Mouse (Mus musculus): ENCODE data around the gene Grk3. TPM values are rescaled to one million over a fixed set of nuclear protein-coding genes. Genes with fewer than 3 reads are reported as not detected.

The Grk3 gene
- total RNA-seq, 2 experiments from 2014 or later, result 4.6 to 5.0 TPM

DNA sequence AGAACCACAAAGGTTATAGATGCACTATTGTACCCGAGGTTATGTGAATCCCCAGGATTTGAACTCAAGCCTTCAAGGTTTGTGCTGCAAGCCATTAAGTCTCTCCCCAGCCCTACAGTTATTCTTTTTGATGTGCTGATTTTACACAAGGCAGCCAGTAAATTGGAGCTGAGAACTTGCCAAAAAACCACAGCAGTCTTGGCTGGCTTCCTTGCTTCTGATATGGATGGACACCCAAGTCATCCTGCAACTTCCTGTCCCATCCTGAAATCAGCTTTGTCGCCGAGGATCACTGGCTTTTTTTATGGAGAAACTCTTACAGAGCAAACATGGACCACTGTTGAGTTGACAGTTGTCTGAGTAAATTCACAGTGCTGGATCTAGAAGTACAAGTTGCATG lies 14.5 kb upstream of the Grk3 start:
- intact Hi-C loops (cut with DNase I), result no loop called here
- Histone ChIP-seq H3K27ac (no peak overlapping the region), H3K4me3 (no peak overlapping the region)
- no peak for DNase-seq
- no peak for TF ChIP-seq CTCF (IDR thresholded peaks at IDR 0.05)

DNA sequence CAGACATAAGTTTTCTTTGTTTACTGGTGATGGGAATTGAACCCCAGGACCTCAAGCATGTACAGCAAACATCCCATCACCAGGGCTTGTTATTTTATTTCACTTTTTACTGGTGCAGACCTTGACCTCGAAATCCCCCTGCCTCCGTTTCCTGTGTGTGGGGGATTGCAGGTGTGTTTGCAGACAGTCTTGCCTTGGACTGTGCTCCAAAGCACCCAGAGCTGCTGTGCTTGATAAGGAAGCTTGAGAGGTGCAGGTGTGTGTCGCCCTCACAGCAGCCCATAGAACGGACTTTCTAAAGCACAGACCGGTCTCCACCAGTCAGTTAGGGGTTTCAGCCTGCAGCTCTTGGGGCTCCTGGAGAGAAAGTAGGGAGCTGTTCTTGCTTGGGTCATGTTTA lies 11.1 kb upstream of the Grk3 start:
- Histone ChIP-seq H3K27ac (no peak overlapping the region), H3K4me3 (no peak overlapping the region)
- no peak for DNase-seq
- intact Hi-C loops (cut with DNase I), result no loop called here
- TF ChIP-seq CTCF (IDR thresholded peaks at IDR 0.05), result no peak

DNA sequence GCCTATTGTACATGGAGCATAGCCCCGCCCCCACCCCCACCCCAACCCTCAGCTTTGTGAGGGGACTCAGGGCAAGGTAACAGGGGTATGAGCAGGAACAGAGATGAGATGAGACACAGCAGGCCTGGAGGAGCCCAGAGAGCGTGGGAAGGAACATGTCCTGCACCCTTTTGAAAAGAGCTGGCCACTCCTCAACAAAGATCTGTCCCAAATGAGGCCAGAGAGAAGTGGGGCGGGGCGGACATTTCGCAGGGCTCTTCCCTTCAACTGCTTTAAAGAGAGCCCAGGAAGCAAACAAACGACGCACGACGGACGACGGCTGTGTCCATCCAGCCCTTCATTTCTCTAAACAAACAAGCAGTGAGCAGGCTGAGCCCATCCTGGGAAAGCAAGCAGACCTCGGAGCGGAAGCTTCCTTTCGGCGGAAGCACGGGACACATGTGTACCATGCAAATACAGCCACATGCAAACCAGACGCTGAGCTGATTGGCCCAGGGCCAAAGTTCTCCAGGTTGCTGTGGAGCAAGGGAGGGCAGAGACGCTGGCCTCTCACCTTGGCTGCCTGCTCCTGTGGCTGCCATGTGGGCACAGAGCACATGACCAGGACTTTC lies 8.7 kb upstream of the Grk3 start:
- H3K4me3 ChIP-seq, result peak overlapping the region; percentile 2
- peak overlapping the region; percentile 38 for H3K27ac ChIP-seq
- intact Hi-C loops (cut with DNase I), result no loop called here
- TF ChIP-seq CTCF (IDR thresholded peaks at IDR 0.05), result no peak
- peak; percentile 59 for DNase-seq

DNA sequence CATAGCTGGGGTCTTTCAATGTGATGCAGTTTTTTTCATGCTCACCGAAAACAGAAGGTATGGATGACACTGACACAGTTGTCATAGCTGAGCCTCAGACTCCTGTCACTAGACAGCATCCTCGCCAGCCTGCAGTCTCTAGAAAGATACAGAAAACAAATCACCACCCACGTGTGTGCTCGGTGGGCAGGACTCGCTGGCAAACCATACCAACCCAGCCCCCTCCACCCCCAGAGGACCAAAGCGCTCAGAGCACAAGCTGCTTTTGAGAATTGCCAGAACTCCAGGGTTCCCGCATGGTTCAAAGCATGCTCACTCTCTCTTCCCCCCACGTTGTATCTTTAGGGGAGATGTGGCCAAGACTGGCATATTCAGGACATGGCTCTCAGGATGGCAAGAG lies 2.6 kb upstream of the Grk3 start:
- TF ChIP-seq CTCF (IDR thresholded peaks at IDR 0.05), result no peak
- Histone ChIP-seq H3K4me3 (no peak overlapping the region), H3K27ac (0 out of 2 replicates have a peak overlapping the region, but pooled peaks have one; percentile 2)
- intact Hi-C loops (cut with DNase I), result loop anchor here (5.0 kb wide), 1 partner anchor 46 kb away; no protein-coding TSS in a partner anchor
- DNase-seq, result no peak

DNA sequence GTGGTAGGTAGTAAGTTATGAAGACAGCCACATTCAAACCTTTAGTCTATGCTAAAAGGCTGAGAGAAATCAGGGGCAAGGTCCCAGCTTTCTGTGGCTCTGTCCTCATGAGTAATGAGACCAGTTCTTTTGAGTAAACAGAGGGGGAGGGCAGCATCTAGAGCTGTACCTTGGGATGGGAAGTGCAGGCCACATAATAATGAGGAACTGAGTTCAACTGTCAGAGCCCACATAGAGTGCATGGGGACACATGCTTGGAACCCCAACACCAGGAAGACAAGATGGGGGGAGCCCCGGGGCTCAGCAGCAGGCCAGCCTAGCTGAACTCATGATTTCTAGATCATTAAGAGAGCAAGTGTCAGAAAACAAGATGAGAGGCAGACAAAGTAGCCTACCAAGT lies 1.4 kb upstream of the Grk3 start:
- DNase-seq, result no peak
- intact Hi-C loops (cut with DNase I), result loop anchor here (5.0 kb wide), 1 partner anchor 45 kb away; no protein-coding TSS in a partner anchor

DNA sequence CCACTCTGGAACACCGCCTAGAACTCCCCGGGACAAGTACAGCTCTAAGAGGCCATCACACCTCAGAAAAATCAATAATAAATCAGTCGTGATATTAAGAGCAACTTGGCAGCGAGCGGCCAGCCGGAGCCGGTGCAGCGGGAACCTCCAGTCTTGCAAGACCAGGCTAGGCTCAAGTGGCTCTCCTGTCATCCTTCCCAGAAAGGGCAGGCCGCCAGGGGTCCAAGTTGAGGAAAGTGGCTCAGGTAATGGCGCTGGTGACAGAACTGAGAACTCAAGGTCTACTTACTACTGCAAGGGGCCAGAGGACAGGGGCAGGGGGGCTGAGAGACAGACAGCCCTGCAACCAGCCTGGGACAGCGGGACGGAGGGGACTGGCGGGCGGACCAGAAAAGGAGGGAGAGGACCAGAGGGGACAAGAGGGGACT lies 769 bp downstream of the Grk3 start:
- no peak for TF ChIP-seq CTCF (IDR thresholded peaks at IDR 0.05)
- Histone ChIP-seq H3K4me3 (peak overlapping the region; percentile 80), H3K27ac (peak overlapping the region; percentile 81)
- intact Hi-C loops (cut with DNase I), result loop anchor here (5.0 kb wide), 2 partner anchors 43 to 143 kb away; no protein-coding TSS in a partner anchor
- DNase-seq, result peak; percentile 89

More for the DNA sequence above, 1.4 kb upstream of the Grk3 start:
- TF ChIP-seq CTCF (IDR thresholded peaks at IDR 0.05), result no peak
- Histone ChIP-seq H3K4me3 (no peak overlapping the region), H3K27ac (no peak overlapping the region)

DNA sequence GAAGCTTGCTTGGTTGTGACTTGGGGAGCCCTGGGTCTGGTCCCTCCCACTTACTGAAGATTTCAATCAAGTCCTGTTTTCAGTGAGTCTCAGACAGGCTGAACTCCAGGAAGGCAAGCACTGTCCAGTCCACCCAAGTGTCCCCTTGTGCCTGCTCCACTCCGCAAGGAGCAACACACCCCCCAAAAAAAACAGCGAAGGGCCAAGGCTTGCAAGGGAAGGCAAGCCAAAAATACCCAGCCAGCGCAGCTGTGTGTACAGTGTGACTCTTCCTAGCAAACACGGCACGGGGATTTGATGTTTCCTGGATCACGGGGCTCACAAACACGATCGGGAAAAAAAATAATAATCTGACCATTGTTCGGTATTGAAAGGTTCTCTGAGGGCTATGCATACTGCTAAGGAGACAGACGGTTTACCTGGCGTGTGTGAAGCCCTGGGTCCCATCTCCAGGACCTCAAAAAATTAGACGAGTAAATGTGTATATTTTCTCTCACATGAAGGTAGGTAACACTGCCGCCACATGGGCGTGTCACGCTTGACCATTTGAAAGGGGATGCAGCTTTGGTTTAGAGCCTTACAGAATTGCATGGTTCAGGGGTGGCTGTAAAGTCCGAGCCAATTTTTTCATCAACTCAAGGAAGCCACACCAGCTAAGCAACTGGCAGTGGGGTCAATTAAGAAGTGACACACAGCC lies 1.3 kb downstream of the Grk3 start:
- H3K27ac ChIP-seq, result peak overlapping the region; percentile 81
- DNase-seq, result peak; percentile 45
- intact Hi-C loops (cut with DNase I), result loop anchor here (5.0 kb wide), 1 partner anchor 142 kb away; no protein-coding TSS in a partner anchor
- peak; percentile 40 for TF ChIP-seq CTCF (IDR thresholded peaks at IDR 0.05)
- peak overlapping the region; percentile 80 for H3K4me3 ChIP-seq

DNA sequence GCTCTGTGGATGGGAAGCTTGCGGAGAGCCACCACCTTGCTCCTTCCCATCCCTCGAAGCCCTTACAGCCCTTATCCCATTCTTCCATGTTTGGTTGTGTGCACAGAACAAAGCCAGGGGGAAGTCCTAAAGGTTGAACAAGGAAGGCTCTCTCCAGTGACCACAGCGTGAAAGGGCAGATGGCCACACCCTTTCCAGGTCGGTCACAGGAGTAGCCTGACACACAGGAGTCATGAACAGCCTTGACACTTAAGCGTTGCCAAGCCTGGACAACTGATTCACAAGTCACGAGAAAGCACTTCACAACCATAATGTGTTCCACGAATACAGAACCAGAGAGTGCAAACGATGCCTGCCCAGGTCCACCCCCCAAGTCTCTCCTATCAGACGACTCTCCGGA lies 3.7 kb downstream of the Grk3 start:
- no peak for TF ChIP-seq CTCF (IDR thresholded peaks at IDR 0.05)
- intact Hi-C loops (cut with DNase I), result loop anchor here (5.0 kb wide), 1 partner anchor 140 kb away; no protein-coding TSS in a partner anchor
- Histone ChIP-seq H3K4me3 (no peak overlapping the region), H3K27ac (no peak overlapping the region)
- no peak for DNase-seq

DNA sequence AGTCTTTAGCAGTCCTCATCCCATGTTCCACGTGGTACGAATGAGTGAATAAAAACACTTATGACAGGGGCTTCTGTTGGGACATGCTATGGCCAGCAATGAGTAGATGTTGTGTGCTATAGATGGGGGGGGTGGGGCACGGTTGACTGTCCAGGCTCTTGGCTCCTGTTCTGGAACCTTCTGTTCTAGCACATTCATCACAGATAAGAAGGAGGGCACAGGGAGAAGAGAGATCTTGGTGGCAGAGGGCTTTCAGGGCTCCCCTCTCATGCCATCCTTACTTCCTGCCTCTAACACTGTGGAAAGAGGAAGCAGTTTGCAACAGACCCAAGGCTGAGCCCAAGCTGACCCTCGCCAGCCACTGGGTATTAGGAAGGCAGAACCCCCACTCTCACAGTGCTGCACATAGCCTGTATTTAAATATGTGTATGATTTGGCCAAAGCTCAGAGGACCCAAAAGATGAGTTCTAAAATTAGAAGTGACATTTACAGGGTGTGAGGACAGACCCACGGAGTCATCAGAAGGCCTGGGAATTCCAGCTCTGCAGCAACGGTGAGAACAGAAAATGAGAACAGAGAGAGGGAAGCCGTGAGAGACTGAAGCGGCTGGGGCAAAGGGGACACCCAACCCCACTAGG lies 6.3 kb downstream of the Grk3 start:
- H3K4me3 ChIP-seq, result peak overlapping the region; percentile 43
- DNase-seq, result peak; percentile 30
- intact Hi-C loops (cut with DNase I), result no loop called here
- peak overlapping the region; percentile 64 for H3K27ac ChIP-seq
- no peak for TF ChIP-seq CTCF (IDR thresholded peaks at IDR 0.05)

DNA sequence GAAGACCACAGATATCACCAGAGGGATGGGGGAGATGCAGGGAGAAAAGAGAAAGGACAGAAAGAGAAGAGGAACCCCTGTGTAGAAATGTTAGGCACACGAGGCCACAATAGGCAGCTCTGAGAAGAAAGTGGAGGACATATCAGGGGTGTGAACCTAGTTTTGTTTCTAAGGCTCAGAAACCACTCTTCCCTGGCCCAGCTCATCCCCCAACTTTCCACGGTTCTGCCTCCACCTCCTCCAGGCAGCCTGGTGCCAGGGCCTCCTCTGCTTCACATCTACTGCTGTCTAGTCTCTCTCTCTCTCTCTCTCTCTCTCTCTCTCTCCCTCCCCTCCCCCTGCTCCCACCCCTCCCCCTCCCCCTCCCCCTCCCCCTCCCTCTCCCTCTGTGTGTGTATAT lies 7.1 kb downstream of the Grk3 start:
- DNase-seq, result no peak
- no peak for TF ChIP-seq CTCF (IDR thresholded peaks at IDR 0.05)
- Histone ChIP-seq H3K4me3 (no peak overlapping the region), H3K27ac (no peak overlapping the region)
- intact Hi-C loops (cut with DNase I), result no loop called here

DNA sequence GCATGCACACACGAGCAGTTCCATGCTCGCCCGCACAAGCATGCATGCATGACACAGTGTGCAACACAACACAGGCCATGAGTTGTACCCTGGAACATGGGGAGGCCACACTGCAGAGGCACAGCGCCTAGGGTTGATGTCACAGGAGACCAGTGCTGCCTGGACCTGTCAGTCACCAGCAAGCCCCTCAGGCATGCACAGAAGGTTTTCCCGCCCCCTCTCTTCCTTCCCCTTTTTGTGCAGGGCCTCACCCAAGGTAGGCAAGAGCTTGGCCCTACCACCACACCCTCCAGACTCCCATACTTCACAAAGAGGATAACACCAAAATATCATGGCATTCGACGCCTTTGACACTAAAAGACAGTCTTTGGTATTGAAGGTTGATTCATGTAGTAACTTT lies 8.6 kb downstream of the Grk3 start:
- intact Hi-C loops (cut with DNase I), result no loop called here
- no peak for TF ChIP-seq CTCF (IDR thresholded peaks at IDR 0.05)

DNA sequence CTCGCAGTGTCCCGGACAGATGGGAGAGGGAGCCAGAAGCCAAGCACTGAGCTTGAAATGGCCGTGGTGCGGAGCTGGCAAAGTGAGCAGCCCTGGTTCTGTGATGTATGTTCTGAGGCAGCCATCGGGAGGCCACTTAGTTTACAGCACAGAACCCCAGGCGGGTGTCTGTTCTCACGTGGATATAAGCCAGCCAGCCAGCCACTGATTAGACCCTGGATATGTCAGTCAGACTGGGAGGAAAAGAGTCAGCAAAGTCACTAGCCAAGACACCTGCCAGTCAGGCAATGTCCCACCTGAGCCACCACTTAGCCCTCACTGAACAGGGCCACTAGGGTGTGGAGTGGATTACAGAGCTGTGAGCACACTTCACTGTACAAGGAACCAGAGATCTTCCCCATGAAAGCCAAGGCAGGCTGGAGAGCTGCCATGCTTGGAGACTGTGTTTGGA lies 9.6 kb downstream of the Grk3 start:
- intact Hi-C loops (cut with DNase I), result no loop called here
- no peak for TF ChIP-seq CTCF (IDR thresholded peaks at IDR 0.05)
- DNase-seq, result no peak
- H3K4me3 ChIP-seq, result no peak overlapping the region
- no peak overlapping the region for H3K27ac ChIP-seq

More for the DNA sequence above, 8.6 kb downstream of the Grk3 start:
- DNase-seq, result no peak
- Histone ChIP-seq H3K4me3 (no peak overlapping the region), H3K27ac (no peak overlapping the region)

DNA sequence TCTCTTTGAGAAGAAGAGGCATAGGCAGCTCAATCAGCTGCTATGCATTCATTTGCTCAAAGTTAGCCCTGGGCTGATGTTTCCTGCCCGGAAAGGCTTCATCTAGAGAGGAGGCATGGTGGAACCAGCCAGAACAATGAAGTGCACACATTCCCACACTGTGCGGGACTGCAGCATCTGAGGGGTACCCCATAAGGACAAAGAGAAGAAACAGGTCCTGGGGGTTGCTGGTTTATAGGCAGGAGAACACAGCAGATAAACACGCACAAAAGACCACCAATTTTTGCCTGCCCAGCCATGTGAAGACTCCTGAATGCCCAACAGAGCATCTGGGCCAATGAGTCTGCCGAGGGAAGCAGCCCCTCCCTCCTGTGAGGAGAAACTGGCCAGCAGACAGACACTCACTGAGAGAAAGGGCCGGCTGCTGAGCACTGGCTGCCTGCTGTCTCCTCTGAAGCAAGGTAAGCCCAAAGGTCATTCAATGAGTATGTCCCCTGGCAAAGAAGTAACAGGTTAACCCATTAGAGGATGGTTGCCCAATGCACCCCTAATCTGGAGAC lies 12.7 kb downstream of the Grk3 start:
- no peak for DNase-seq
- no peak overlapping the region for H3K4me3 ChIP-seq
- intact Hi-C loops (cut with DNase I), result no loop called here
- no peak for TF ChIP-seq CTCF (IDR thresholded peaks at IDR 0.05)
- no peak overlapping the region for H3K27ac ChIP-seq
